Mouse (Mus musculus) spleen, adult 2 months (tissue): ENCODE results near the gene Atg101.

ENCODE experiments used
- CTCF ChIP-seq: fragments of 200-500 bp; IDR thresholded peaks from 2 replicates; pipeline ENCODE4 v1.5.1; 2011; ENCODE audit warnings: mild to moderate bottlenecking, inconsistent platforms; ENCODE audit not compliant: insufficient read depth, insufficient read length, insufficient replicate concordance; ENCODE audit errors: extremely low read depth
- POLR2A ChIP-seq: fragments of 200-500 bp; IDR thresholded peaks from 2 replicates; pipeline ENCODE4 v1.6.1; 2011; ENCODE audit warnings: low read depth, low read length, inconsistent platforms

GRCm38 (mm10) chr15:101338359-101338758 lies 54.3 kb downstream of the Atg101 start:
- no peak for TF ChIP-seq POLR2A
- no peak for TF ChIP-seq CTCF
